Mouse (Mus musculus): Measurements from ENCODE around the gene Lmx1b.

GRCm38 (mm10) chr2:33640171-33640721, at the start of gene Lmx1b:
- no peak for TF ChIP-seq CTCF (IDR thresholded peaks at IDR 0.05; ENCODE audit: low read depth)
- TF ChIP-seq EP300 (IDR thresholded peaks at IDR 0.05; ENCODE audit: low read depth) = no peak
